Mouse (Mus musculus): ENCODE data around the gene Cntn5. TPM values are rescaled to one million over a fixed set of nuclear protein-coding genes. Genes with fewer than 3 reads are reported as not detected.

The Cntn5 gene
- total and polyA plus RNA-seq, 2 experiments from 2014 or later: 23.7 to 24.8 TPM

DNA sequence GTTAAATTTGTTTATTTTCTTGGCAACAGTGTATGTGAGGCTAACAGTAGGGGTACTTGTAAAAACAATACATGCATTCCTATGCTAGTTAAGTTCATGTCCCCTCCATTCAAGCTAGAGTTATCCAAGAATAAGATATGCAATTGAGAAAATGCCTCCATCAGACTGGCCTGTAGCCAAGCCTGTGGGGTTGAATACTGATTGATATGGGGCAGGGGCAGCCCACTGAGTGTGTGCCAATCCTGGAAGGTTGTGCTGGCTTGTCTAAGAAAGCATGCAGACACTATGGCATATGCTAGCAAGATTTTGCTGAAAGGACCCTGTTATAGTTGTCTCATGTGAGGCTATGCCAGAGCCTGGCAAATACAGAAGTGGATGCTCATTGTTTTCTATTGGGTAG, 1196.8 kb downstream of the Cntn5 start:
- Histone ChIP-seq H3K4me1 (ENCODE audit: insufficient read depth, low read length) (no peaks in the 10 kb centered on the region), H3K27me3 (ENCODE audit: insufficient read depth, low read length) (no peaks in the 10 kb centered on the region), H3K4me2 (ENCODE audit: low read depth, low read length, poor library complexity, severe bottlenecking) (no peak overlapping the region), H3K4me3 (ENCODE audit: low read depth, low read length) (no peak overlapping the region), H3K9me3 (ENCODE audit: low read length) (no peaks in the 10 kb centered on the region), H3K9ac (replicated peaks; ENCODE audit: low read length, poor library complexity, severe bottlenecking) (no peak overlapping the region), H3K27ac (ENCODE audit: low read depth, low read length) (no peak overlapping the region), H3K36me3 (ENCODE audit: insufficient read depth, low read length) (no peaks in the 10 kb centered on the region)
- ATAC-seq (ENCODE audit: low FRiP score): no peak
- peak; percentile 54 for DNase-seq (ENCODE audit: low spot score)
- TF ChIP-seq CTCF (IDR thresholded peaks at IDR 0.05): no peak

- Histone ChIP-seq H3K9me3 (ENCODE audit: low read length) (no peaks in the 10 kb centered on the region), H3K36me3 (ENCODE audit: insufficient read depth, low read length) (no peaks in the 10 kb centered on the region), H3K4me2 (ENCODE audit: low read depth, low read length, poor library complexity, severe bottlenecking) (no peak overlapping the region), H3K27me3 (ENCODE audit: insufficient read depth, low read length) (no peaks in the 10 kb centered on the region), H3K4me1 (ENCODE audit: insufficient read depth, low read length) (no peaks in the 10 kb centered on the region), H3K27ac (ENCODE audit: low read depth, low read length) (no peak overlapping the region), H3K9ac (replicated peaks; ENCODE audit: low read length, poor library complexity, severe bottlenecking) (no peak overlapping the region), H3K4me3 (ENCODE audit: low read depth, low read length) (no peak overlapping the region)
- DNase-seq (ENCODE audit: low spot score): no peak
- no peak for ATAC-seq (ENCODE audit: low FRiP score)
- 92% methylated on average over 1 of the region's 1 CpGs for WGBS
- TF ChIP-seq CTCF (IDR thresholded peaks at IDR 0.05): no peak
Observed at GRCm38 (mm10) chr9:9705180-9705579, 1199.4 kb downstream of the Cntn5 start.

GRCm38 (mm10) chr9:9696636-9697035, 1207.9 kb downstream of the Cntn5 start:
- Histone ChIP-seq H3K9ac (replicated peaks; ENCODE audit: low read length, poor library complexity, severe bottlenecking) (no peak overlapping the region), H3K4me2 (ENCODE audit: low read depth, low read length, poor library complexity, severe bottlenecking) (no peak overlapping the region), H3K9me3 (ENCODE audit: low read length) (no peaks in the 10 kb centered on the region), H3K27me3 (ENCODE audit: insufficient read depth, low read length) (no peaks in the 10 kb centered on the region), H3K27ac (ENCODE audit: low read depth, low read length) (no peak overlapping the region), H3K4me1 (ENCODE audit: insufficient read depth, low read length) (no peaks in the 10 kb centered on the region), H3K4me3 (ENCODE audit: low read depth, low read length) (no peak overlapping the region), H3K36me3 (ENCODE audit: insufficient read depth, low read length) (no peaks in the 10 kb centered on the region)
- ATAC-seq (ENCODE audit: low FRiP score): no peak
- WGBS: 59% methylated on average over 3 of the region's 3 CpGs
- no peak for TF ChIP-seq CTCF (IDR thresholded peaks at IDR 0.05)
- DNase-seq (ENCODE audit: low spot score): no peak

- no peak overlapping the region for H3K4me3 ChIP-seq (ENCODE audit: low read depth, low read length)
- no peaks in the 10 kb centered on the region for H3K27me3 ChIP-seq (ENCODE audit: insufficient read depth, low read length)
- WGBS: 54% methylated on average over 5 of the region's 5 CpGs
- no peaks in the 10 kb centered on the region for H3K4me1 ChIP-seq (ENCODE audit: insufficient read depth, low read length)
- no peak overlapping the region for H3K27ac ChIP-seq (ENCODE audit: low read depth, low read length)
- ATAC-seq (ENCODE audit: low FRiP score): no peak
- H3K36me3 ChIP-seq (ENCODE audit: insufficient read depth, low read length): no peaks in the 10 kb centered on the region
- H3K4me2 ChIP-seq (ENCODE audit: low read depth, low read length, poor library complexity, severe bottlenecking): no peak overlapping the region
- no peaks in the 10 kb centered on the region for H3K9me3 ChIP-seq (ENCODE audit: low read length)
- no peak for DNase-seq (ENCODE audit: low spot score)
- no peak overlapping the region for H3K9ac ChIP-seq (replicated peaks; ENCODE audit: low read length, poor library complexity, severe bottlenecking)
- TF ChIP-seq CTCF (IDR thresholded peaks at IDR 0.05): no peak
Observed at GRCm38 (mm10) chr9:9682348-9682884, 1222.2 kb downstream of the Cntn5 start.

GRCm38 (mm10) chr9:9676078-9676477, 1228.5 kb downstream of the Cntn5 start:
- 86% methylated on average over 4 of the region's 4 CpGs for WGBS
- H3K9ac ChIP-seq (replicated peaks; ENCODE audit: low read length, poor library complexity, severe bottlenecking): no peak overlapping the region
- no peak overlapping the region for H3K27ac ChIP-seq (ENCODE audit: low read depth, low read length)
- no peaks in the 10 kb centered on the region for H3K4me1 ChIP-seq (ENCODE audit: insufficient read depth, low read length)
- no peak overlapping the region for H3K4me2 ChIP-seq (ENCODE audit: low read depth, low read length, poor library complexity, severe bottlenecking)
- ATAC-seq (ENCODE audit: low FRiP score) (no peak), DNase-seq (ENCODE audit: low spot score) (no peak)
- H3K9me3 ChIP-seq (ENCODE audit: low read length): no peaks in the 10 kb centered on the region
- no peak for TF ChIP-seq CTCF (IDR thresholded peaks at IDR 0.05)
- H3K27me3 ChIP-seq (ENCODE audit: insufficient read depth, low read length): no peaks in the 10 kb centered on the region
- H3K36me3 ChIP-seq (ENCODE audit: insufficient read depth, low read length): no peaks in the 10 kb centered on the region
- H3K4me3 ChIP-seq (ENCODE audit: low read depth, low read length): no peak overlapping the region

DNA sequence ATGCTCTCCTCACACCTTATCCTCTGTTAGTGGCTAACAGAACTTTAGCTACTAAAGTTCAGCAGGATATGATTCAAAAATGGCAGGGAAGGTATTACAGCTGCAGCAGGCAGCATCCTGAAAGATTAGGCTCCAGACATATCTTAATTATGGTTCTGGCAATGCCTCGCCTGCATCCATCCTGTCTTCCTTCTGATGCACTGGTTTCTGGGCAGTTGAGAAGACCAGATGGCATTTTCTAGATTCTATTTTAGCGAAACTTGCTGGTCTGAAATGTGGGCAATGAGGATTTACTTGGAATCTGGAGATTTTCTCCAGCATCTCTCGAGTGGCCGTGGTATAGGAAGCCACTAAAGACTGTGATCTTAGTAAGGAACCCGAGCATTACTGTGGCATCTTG, 1230.0 kb downstream of the Cntn5 start:
- ATAC-seq (ENCODE audit: low FRiP score): no peak

More for the DNA sequence above, 1230.0 kb downstream of the Cntn5 start:
- Histone ChIP-seq H3K4me1 (ENCODE audit: insufficient read depth, low read length) (no peaks in the 10 kb centered on the region), H3K27ac (ENCODE audit: low read depth, low read length) (no peak overlapping the region), H3K4me2 (ENCODE audit: low read depth, low read length, poor library complexity, severe bottlenecking) (no peak overlapping the region), H3K27me3 (ENCODE audit: insufficient read depth, low read length) (no peaks in the 10 kb centered on the region), H3K9ac (replicated peaks; ENCODE audit: low read length, poor library complexity, severe bottlenecking) (no peak overlapping the region), H3K36me3 (ENCODE audit: insufficient read depth, low read length) (no peaks in the 10 kb centered on the region), H3K9me3 (ENCODE audit: low read length) (no peaks in the 10 kb centered on the region), H3K4me3 (ENCODE audit: low read depth, low read length) (no peak overlapping the region)
- no peak for DNase-seq (ENCODE audit: low spot score)
- no peak for TF ChIP-seq CTCF (IDR thresholded peaks at IDR 0.05)
- 89% methylated on average over 5 of the region's 5 CpGs for WGBS
